Mouse (Mus musculus): Measurements from ENCODE around the gene Platr17. TPM values are rescaled to one million over a fixed set of nuclear protein-coding genes. Genes with fewer than 3 reads are reported as not detected.
A peak's percentile ranks its signal among the peaks of the same experiment; 100 is the strongest.

The Platr17 gene
- total and polyA plus RNA-seq, 3 experiments, result 0.13 TPM; not detected in 2

GRCm38 (mm10) chr17:33940981-33941380 lies 36.0 kb downstream of the Platr17 start:
- DNase-seq (ENCODE audit: low spot score) (peak; percentile 44), ATAC-seq (ENCODE audit: extremely low read depth, insufficient number of reproducible peaks, low FRiP score, poor library complexity, severe bottlenecking) (no peak)
- Histone ChIP-seq H3K4me3 (ENCODE audit: low read depth, low read length) (peak overlapping the region; percentile 90), H3K4me1 (ENCODE audit: insufficient read depth, low read depth, low read length) (peaks cover 62% of the 10 kb centered on the region), H3K9me3 (replicated peaks) (no peaks in the 10 kb centered on the region), H3K27me3 (ENCODE audit: insufficient read depth, low read length) (no peaks in the 10 kb centered on the region), H3K36me3 (replicated peaks) (peaks cover 78% of the 10 kb centered on the region)
- no peak for TF ChIP-seq POLR2AphosphoS5 (IDR thresholded peaks at IDR 0.05; ENCODE audit: insufficient replicate concordance, low read depth, low read length)
- no peak for TF ChIP-seq GATA2 (IDR thresholded peaks at IDR 0.05; ENCODE audit: borderline replicate concordance, low read depth, low read length)
- TF ChIP-seq TAL1 (conservative IDR thresholded peaks at IDR 0.05; ENCODE audit: low read depth, low read length), result no peak

GRCm38 (mm10) chr17:33941381-33941780 lies 36.4 kb downstream of the Platr17 start:
- no peak for DNase-seq (ENCODE audit: low spot score)
- no peaks in the 10 kb centered on the region for H3K9me3 ChIP-seq (replicated peaks)
- H3K27me3 ChIP-seq (ENCODE audit: insufficient read depth, low read length), result no peaks in the 10 kb centered on the region
- ATAC-seq (ENCODE audit: extremely low read depth, insufficient number of reproducible peaks, low FRiP score, poor library complexity, severe bottlenecking), result no peak
- peaks cover 62% of the 10 kb centered on the region for H3K4me1 ChIP-seq (ENCODE audit: insufficient read depth, low read depth, low read length)
- peaks cover 80% of the 10 kb centered on the region for H3K36me3 ChIP-seq (replicated peaks)
- no peak for TF ChIP-seq GATA1 (IDR thresholded peaks at IDR 0.05; ENCODE audit: borderline replicate concordance, low read length)
- TF ChIP-seq POLR2AphosphoS5 (IDR thresholded peaks at IDR 0.05; ENCODE audit: insufficient replicate concordance, low read depth, low read length), result no peak
- no peak for TF ChIP-seq TAL1 (conservative IDR thresholded peaks at IDR 0.05; ENCODE audit: low read depth, low read length)
- no peak for TF ChIP-seq CTCF (IDR thresholded peaks at IDR 0.05; ENCODE audit: low read depth, low read length)
- no peak for TF ChIP-seq GATA2 (IDR thresholded peaks at IDR 0.05; ENCODE audit: borderline replicate concordance, low read depth, low read length)
- peak overlapping the region; percentile 90 for H3K4me3 ChIP-seq (ENCODE audit: low read depth, low read length)

- Histone ChIP-seq H3K4me3 (ENCODE audit: low read depth, low read length) (no peak overlapping the region), H3K4me1 (ENCODE audit: insufficient read depth, low read depth, low read length) (peaks cover 59% of the 10 kb centered on the region), H3K27me3 (ENCODE audit: insufficient read depth, low read length) (no peaks in the 10 kb centered on the region), H3K36me3 (replicated peaks) (peaks cover 80% of the 10 kb centered on the region), H3K9me3 (replicated peaks) (no peaks in the 10 kb centered on the region)
- DNase-seq (ENCODE audit: low spot score) (no peak), ATAC-seq (ENCODE audit: extremely low read depth, insufficient number of reproducible peaks, low FRiP score, poor library complexity, severe bottlenecking) (no peak)
- no peak for TF ChIP-seq GATA2 (IDR thresholded peaks at IDR 0.05; ENCODE audit: borderline replicate concordance, low read depth, low read length)
- no peak for TF ChIP-seq CTCF (IDR thresholded peaks at IDR 0.05; ENCODE audit: low read depth, low read length)
- no peak for TF ChIP-seq GATA1 (IDR thresholded peaks at IDR 0.05; ENCODE audit: borderline replicate concordance, low read length)
- TF ChIP-seq POLR2AphosphoS5 (IDR thresholded peaks at IDR 0.05; ENCODE audit: insufficient replicate concordance, low read depth, low read length), result no peak
- no peak for TF ChIP-seq TAL1 (conservative IDR thresholded peaks at IDR 0.05; ENCODE audit: low read depth, low read length)
Observed at GRCm38 (mm10) chr17:33943454-33943853, 38.5 kb downstream of the Platr17 start.

GRCm38 (mm10) chr17:33947430-33948089 lies 42.6 kb downstream of the Platr17 start:
- DNase-seq (ENCODE audit: low spot score), result no peak
- no peaks in the 10 kb centered on the region for H3K9me3 ChIP-seq (replicated peaks)
- H3K4me3 ChIP-seq (ENCODE audit: low read depth, low read length), result no peak overlapping the region
- no peak for ATAC-seq (ENCODE audit: extremely low read depth, insufficient number of reproducible peaks, low FRiP score, poor library complexity, severe bottlenecking)
- peaks cover 97% of the 10 kb centered on the region for H3K36me3 ChIP-seq (replicated peaks)
- no peaks in the 10 kb centered on the region for H3K27me3 ChIP-seq (ENCODE audit: insufficient read depth, low read length)
- no peak for TF ChIP-seq POLR2AphosphoS5 (IDR thresholded peaks at IDR 0.05; ENCODE audit: insufficient replicate concordance, low read depth, low read length)
- TF ChIP-seq CTCF (IDR thresholded peaks at IDR 0.05; ENCODE audit: low read depth, low read length), result no peak
- no peak for TF ChIP-seq GATA2 (IDR thresholded peaks at IDR 0.05; ENCODE audit: borderline replicate concordance, low read depth, low read length)
- no peak for TF ChIP-seq TAL1 (conservative IDR thresholded peaks at IDR 0.05; ENCODE audit: low read depth, low read length)
- no peak for TF ChIP-seq GATA1 (IDR thresholded peaks at IDR 0.05; ENCODE audit: borderline replicate concordance, low read length)
- H3K4me1 ChIP-seq (ENCODE audit: insufficient read depth, low read depth, low read length), result peaks cover 71% of the 10 kb centered on the region

GRCm38 (mm10) chr17:33948090-33948904 lies 43.4 kb downstream of the Platr17 start:
- TF ChIP-seq CTCF (IDR thresholded peaks at IDR 0.05; ENCODE audit: low read depth, low read length), result no peak
- no peak for TF ChIP-seq TAL1 (conservative IDR thresholded peaks at IDR 0.05; ENCODE audit: low read depth, low read length)
- no peak for TF ChIP-seq GATA1 (IDR thresholded peaks at IDR 0.05; ENCODE audit: borderline replicate concordance, low read length)
- no peak for TF ChIP-seq GATA2 (IDR thresholded peaks at IDR 0.05; ENCODE audit: borderline replicate concordance, low read depth, low read length)
- ATAC-seq (ENCODE audit: extremely low read depth, insufficient number of reproducible peaks, low FRiP score, poor library complexity, severe bottlenecking) (no peak), DNase-seq (ENCODE audit: low spot score) (no peak)
- no peaks in the 10 kb centered on the region for H3K9me3 ChIP-seq (replicated peaks)
- no peak overlapping the region; the same call in 1 of the 2 replicates for H3K4me3 ChIP-seq (ENCODE audit: low read depth, low read length)
- no peaks in the 10 kb centered on the region for H3K27me3 ChIP-seq (ENCODE audit: insufficient read depth, low read length)
- H3K36me3 ChIP-seq (replicated peaks), result peaks cover 97% of the 10 kb centered on the region
- H3K4me1 ChIP-seq (ENCODE audit: insufficient read depth, low read depth, low read length), result peaks cover 71% of the 10 kb centered on the region

GRCm38 (mm10) chr17:33948905-33949537 lies 44.1 kb downstream of the Platr17 start:
- H3K36me3 ChIP-seq (replicated peaks), result peaks cover 98% of the 10 kb centered on the region
- no peaks in the 10 kb centered on the region for H3K27me3 ChIP-seq (ENCODE audit: insufficient read depth, low read length)
- H3K4me3 ChIP-seq (ENCODE audit: low read depth, low read length), result no peak overlapping the region; the same call in 1 of the 2 replicates
- H3K9me3 ChIP-seq (replicated peaks), result no peaks in the 10 kb centered on the region
- DNase-seq (ENCODE audit: low spot score) (no peak), ATAC-seq (ENCODE audit: extremely low read depth, insufficient number of reproducible peaks, low FRiP score, poor library complexity, severe bottlenecking) (no peak)
- TF ChIP-seq GATA2 (IDR thresholded peaks at IDR 0.05; ENCODE audit: borderline replicate concordance, low read depth, low read length), result no peak
- TF ChIP-seq POLR2AphosphoS5 (IDR thresholded peaks at IDR 0.05; ENCODE audit: insufficient replicate concordance, low read depth, low read length), result no peak
- no peak for TF ChIP-seq CTCF (IDR thresholded peaks at IDR 0.05; ENCODE audit: low read depth, low read length)
- peaks cover 70% of the 10 kb centered on the region for H3K4me1 ChIP-seq (ENCODE audit: insufficient read depth, low read depth, low read length)
